Mouse (Mus musculus) CH12.LX (cell line): ENCODE results near the gene Ppp1r11.

ENCODE experiments used
- ELF1 ChIP-seq: IDR thresholded peaks from 2 replicates; pipeline ENCODE4 v1.6.1; 2014; ENCODE audit warnings: low read depth, mild to moderate bottlenecking, inconsistent platforms, low read length, improper control_type of control experiment
- NRF1 ChIP-seq: IDR thresholded peaks from 2 replicates; pipeline ENCODE4 v1.6.1; 2014; ENCODE audit warnings: low read depth, mild to moderate bottlenecking, inconsistent platforms, low read length, improper control_type of control experiment, moderate library complexity

DNA sequence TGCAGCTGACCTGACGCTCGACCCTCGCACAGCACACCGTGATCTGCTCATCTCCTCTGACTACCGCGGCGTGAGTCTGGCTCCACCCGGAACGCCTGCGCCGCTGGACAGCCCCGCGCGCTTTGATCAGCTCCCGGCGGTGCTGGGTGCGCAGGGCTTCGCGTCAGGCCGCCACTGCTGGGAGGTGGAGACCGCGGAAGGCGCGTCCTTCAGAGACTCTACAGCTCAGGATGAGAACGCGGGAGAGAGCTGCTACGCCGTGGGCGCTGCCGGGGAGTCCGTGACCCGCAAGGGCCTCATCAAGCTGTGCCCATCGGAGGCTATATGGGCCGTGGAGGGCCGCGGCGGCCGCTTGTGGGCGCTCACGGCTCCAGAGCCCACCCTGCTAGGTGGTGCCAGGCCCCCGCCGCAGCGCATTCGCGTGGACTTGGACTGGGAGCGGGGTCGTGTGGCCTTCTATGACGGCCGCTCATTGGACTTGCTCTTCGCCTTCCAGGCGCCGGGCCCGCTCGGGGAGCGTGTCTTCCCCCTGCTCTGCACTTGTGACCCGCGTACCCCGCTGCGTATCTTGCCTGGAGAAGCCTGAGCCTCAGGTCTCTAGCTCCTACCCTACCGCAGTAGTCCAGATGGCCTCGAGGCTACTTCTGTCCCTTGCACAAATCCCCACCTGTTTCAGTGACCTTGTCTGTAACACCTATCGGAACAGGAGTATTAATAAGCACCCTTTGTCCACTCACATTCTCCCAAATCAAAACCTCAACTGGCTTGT lies 4.3 kb downstream of the Ppp1r11 start:
- TF ChIP-seq ELF1 (no peak), NRF1 (no peak)
